ENCODE assay signal across 11 mouse cellular contexts in the genomic region with DNA sequence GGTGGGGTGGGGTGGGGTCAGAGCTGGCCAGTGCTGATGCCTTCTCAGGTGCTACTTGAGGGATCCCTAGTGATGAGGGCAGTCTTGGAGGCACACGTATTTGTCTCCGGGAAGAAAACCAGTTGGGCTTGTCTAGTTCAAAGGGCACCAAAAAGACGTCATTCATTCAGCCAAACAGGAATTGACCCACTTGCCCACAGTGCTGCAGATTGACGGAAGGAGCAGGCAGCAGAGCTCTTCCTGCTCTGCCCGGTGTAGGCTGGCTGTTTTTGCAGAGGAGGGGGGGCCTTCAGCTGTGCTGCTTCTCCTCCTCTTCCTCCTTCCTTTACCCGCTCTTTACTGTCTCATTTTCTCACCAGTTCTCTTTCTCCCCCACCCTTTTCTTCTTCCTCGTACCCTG. TPM values are rescaled to one million over a fixed set of nuclear protein-coding genes. Genes with fewer than 3 reads are reported as not detected.
DNase-seq lines count a peak whose midpoint lies in the region; ATAC-seq and TF ChIP-seq lines count a peak whose summit lies in the region.
"Had no signal": no experiment of that assay in that cellular context is flagged by ENCODE, and none has a peak within 500 bp of the region (broad histone marks: within the 10 kb centered on the region; RNA-seq: fewer than 3 reads in every experiment).

No protein-coding gene starts in this region.

- H3K4me2 ChIP-seq in forebrain, embryonic 15.5 days (replicated peaks) = no peak overlapping the region
- no peak overlapping the region for H3K4me2 ChIP-seq in forebrain, embryonic 16.5 days (ENCODE audit: low read length)
- H3K4me2 ChIP-seq: limb, embryonic 12.5 days had no signal

- H3K4me3 ChIP-seq in cerebellum, adult 2 months (replicated peaks; ENCODE audit: insufficient read depth, low read depth, low read length) = no peak overlapping the region
- peak overlapping the region; percentile 4 for H3K4me3 ChIP-seq in megakaryocyte, embryonic 14.5 days (replicated peaks)
- no peak overlapping the region for H3K4me3 ChIP-seq in forebrain, embryonic 15.5 days
- H3K4me3 ChIP-seq in forebrain, embryonic 16.5 days (replicated peaks; ENCODE audit: low read length) = no peak overlapping the region
- H3K4me3 ChIP-seq: limb, embryonic 12.5 days had no signal

- H3K9me3 ChIP-seq in megakaryocyte, embryonic 14.5 days = no peaks in the 10 kb centered on the region
- no peaks in the 10 kb centered on the region for H3K9me3 ChIP-seq in forebrain, embryonic 15.5 days
- H3K9me3 ChIP-seq in forebrain, embryonic 16.5 days (ENCODE audit: control insufficient read depth, low read length) = no peaks in the 10 kb centered on the region
- H3K9me3 ChIP-seq: limb, embryonic 12.5 days had no signal

- TF ChIP-seq POLR2A in cerebellum, adult 2 months (IDR thresholded peaks at IDR 0.05; ENCODE audit: borderline replicate concordance, insufficient read depth, low read length) = no peak

- peak; percentile 4 for DNase-seq in cerebellum, adult 8-10 months
- DNase-seq in cerebellum, adult 2 months = no peak
- DNase-seq in spleen, postnatal 36 days (ENCODE audit: low spot score in 2 of 2) = peak; percentile 58 to 68
- DNase-seq in spleen, postnatal 4 days (ENCODE audit: low spot score in 2 of 2) = no peak
- peak; percentile 47 for DNase-seq in yolk sac, embryonic 10.5 days (ENCODE audit: low spot score)
- DNase-seq: heart, postnatal 36 days had no signal

- no peak overlapping the region for H3K27ac ChIP-seq in cerebellum, adult 2 months (ENCODE audit: insufficient read depth, low read length)
- no peak overlapping the region for H3K27ac ChIP-seq in forebrain, embryonic 15.5 days (replicated peaks)
- H3K27ac ChIP-seq in forebrain, embryonic 16.5 days (ENCODE audit: low read length) = no peak overlapping the region
- H3K27ac ChIP-seq: limb, embryonic 12.5 days had no signal

- peaks cover 21% of the 10 kb centered on the region for H3K4me1 ChIP-seq in cerebellum, adult 2 months (ENCODE audit: control insufficient read depth, insufficient read depth, low read length)
- H3K4me1 ChIP-seq in megakaryocyte, embryonic 14.5 days = peaks cover 38% of the 10 kb centered on the region
- H3K4me1 ChIP-seq in forebrain, embryonic 15.5 days = no peaks in the 10 kb centered on the region
- peaks cover 10% of the 10 kb centered on the region for H3K4me1 ChIP-seq in forebrain, embryonic 16.5 days (replicated peaks; ENCODE audit: control insufficient read depth, insufficient read depth, low read length)

- H3K36me3 ChIP-seq in megakaryocyte, embryonic 14.5 days (replicated peaks; ENCODE audit: low read length) = peaks cover 92% of the 10 kb centered on the region
- peaks cover 20% of the 10 kb centered on the region for H3K36me3 ChIP-seq in forebrain, embryonic 15.5 days
- H3K36me3 ChIP-seq in forebrain, embryonic 16.5 days (ENCODE audit: control insufficient read depth, insufficient read depth) = peaks cover 17% of the 10 kb centered on the region

- WGBS in cerebellum, adult 2 months = 54% methylated on average over 7 of the region's 7 CpGs
- 72% methylated on average over 7 of the region's 7 CpGs for WGBS in forebrain, embryonic 15.5 days
- 82% methylated on average over 7 of the region's 7 CpGs for WGBS in forebrain, embryonic 16.5 days

- no peak overlapping the region for H3K9ac ChIP-seq in forebrain, embryonic 15.5 days (replicated peaks)
- no peak overlapping the region for H3K9ac ChIP-seq in forebrain, embryonic 16.5 days (replicated peaks; ENCODE audit: low read depth, low read length)
- H3K9ac ChIP-seq: limb, embryonic 12.5 days had no signal

- ATAC-seq in forebrain, embryonic 15.5 days (replicated peaks) = no peak
- ATAC-seq in forebrain, embryonic 16.5 days = no peak
- ATAC-seq: forebrain, embryonic 14.5 days had no signal

- TF ChIP-seq CTCF in cerebellum, adult 2 months (IDR thresholded peaks at IDR 0.05; ENCODE audit: borderline replicate concordance, insufficient read depth, low read depth, low read length) = no peak

- no peaks in the 10 kb centered on the region for H3K27me3 ChIP-seq in cerebellum, adult 2 months (ENCODE audit: control insufficient read depth, insufficient read depth, low read length)
- H3K27me3 ChIP-seq in megakaryocyte, embryonic 14.5 days (replicated peaks) = no peaks in the 10 kb centered on the region
- no peaks in the 10 kb centered on the region for H3K27me3 ChIP-seq in forebrain, embryonic 15.5 days
- no peaks in the 10 kb centered on the region for H3K27me3 ChIP-seq in forebrain, embryonic 16.5 days (replicated peaks; ENCODE audit: control insufficient read depth, insufficient read depth, low read length)
- H3K27me3 ChIP-seq: limb, embryonic 12.5 days had no signal

RNA-seq across cellular contexts. Expression of a gene that starts 26.4 kb away (rescaled TPM):
- 94.2 and 94.6 TPM in 2 replicates for polyA plus RNA-seq in cerebellum, adult 2 months (2012; rRNA removed)
- polyA plus RNA-seq in megakaryocyte, embryonic 14.5 days (2012; ENCODE audit: insufficient read depth, low replicate concordance) = 13.9 and 33.4 TPM in 2 replicates
- 96.6 and 99.2 TPM in 2 replicates for polyA plus RNA-seq in forebrain, embryonic 15.5 days (2015; fragmentation: Nextera tagmentation; extraction: Ambion mirVana)
- 89.0 and 89.5 TPM in 2 replicates for polyA plus RNA-seq in forebrain, embryonic 16.5 days (2015; fragmentation: Nextera tagmentation; extraction: Ambion mirVana)

Comparison
In these comparisons a context has a peak if more than half of its experiments do, and no peak if none do; other contexts are left out.
1. DNase-seq: peak in cerebellum, adult 8-10 months (single experiment), spleen, postnatal 36 days (2 of 2) and yolk sac, embryonic 10.5 days (single experiment); none in cerebellum, adult 2 months (0 of 2) and spleen, postnatal 4 days (0 of 2).